Mouse (Mus musculus): ENCODE data around the gene Asic4. TPM values are rescaled to one million over a fixed set of nuclear protein-coding genes. Genes with fewer than 3 reads are reported as not detected.

Gene Asic4
- polyA plus RNA-seq (2014; fragmentation: Illumina TruSeq; extraction: RNeasy Lipid Tissue Mini Kit (QIAGEN cat#74804); ENCODE audit: low read depth, low replicate concordance) = not detected

DNA sequence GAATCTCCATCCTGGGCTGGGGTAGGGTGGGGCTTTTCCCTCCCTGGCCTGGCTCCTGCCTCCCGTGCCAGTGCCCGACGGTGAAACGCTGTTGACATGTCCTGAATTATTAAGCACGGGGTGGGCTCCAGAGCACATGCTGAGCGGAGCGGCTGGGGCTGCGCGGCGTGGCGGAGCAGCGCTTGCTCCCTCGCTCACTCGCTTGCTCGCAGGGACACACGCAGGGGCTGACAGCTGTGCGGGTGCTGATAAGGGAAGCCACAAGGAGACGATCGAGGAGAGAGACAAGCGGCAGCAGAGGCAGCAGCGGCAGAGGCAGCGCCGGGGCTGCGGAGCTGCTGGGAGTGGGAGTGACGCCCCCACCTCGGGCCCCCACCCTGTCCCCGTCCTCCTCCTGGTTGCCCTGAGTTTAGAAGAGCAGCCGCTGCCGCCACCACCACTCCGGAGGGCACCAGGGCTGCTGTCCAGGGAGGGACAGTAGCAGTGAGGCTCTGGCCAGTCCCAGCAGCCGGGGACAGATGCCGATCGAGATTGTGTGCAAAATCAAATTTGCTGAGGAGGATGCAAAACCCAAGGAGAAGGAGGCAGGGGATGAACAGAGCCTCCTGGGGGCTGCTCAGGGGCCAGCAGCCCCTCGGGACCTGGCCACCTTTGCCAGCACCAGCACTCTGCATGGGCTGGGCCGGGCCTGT, at the start of gene Asic4:
TSS of gene Asic4 (plus strand) at position 123 of the 692 bp plus-strand sequence.

DNA sequence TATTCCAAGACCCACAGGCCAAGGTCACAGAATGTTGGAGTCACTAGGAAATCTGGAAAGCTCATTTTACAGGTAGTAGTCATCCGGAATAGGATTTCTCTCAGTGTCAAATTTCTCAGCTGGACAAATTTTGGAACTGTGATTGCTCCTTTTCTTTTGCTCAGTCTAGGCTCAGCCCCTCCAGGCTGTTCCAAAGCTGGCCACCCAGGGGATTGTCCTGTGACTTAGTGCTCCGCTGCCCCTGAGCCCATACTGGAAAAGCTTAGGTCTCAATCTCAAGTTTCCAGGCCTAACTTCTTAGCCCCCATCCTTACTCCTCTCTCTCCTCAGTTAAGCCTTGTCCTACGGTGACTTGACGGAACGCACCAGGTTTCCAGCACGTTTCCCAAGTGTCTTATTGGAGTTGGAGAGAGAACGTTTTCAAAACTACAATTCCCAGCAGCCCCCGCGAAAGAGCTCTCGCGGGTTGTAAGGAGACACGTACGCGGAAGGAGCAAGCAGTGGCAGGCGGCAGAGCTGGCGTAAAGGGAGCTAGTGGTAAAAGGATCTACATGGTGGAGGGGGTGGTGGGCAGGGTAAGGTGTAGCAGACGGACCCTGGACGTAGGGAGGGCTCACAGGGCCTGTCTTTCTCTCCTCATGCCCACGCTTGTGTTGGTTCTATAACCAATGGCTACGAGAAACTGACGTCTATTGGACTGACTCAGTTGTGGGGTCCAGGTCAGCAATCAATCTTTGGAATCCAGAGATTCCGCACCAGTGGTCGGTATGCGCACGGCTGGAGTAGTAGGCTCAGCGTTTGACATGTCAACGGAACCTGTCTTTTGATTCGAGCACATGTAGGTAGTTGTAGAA, 14.5 kb upstream of the Asic4 start, which contains the start of gene Gmppa:
TSS of gene Gmppa (plus strand) at position 456 of the 854 bp plus-strand sequence.

DNA sequence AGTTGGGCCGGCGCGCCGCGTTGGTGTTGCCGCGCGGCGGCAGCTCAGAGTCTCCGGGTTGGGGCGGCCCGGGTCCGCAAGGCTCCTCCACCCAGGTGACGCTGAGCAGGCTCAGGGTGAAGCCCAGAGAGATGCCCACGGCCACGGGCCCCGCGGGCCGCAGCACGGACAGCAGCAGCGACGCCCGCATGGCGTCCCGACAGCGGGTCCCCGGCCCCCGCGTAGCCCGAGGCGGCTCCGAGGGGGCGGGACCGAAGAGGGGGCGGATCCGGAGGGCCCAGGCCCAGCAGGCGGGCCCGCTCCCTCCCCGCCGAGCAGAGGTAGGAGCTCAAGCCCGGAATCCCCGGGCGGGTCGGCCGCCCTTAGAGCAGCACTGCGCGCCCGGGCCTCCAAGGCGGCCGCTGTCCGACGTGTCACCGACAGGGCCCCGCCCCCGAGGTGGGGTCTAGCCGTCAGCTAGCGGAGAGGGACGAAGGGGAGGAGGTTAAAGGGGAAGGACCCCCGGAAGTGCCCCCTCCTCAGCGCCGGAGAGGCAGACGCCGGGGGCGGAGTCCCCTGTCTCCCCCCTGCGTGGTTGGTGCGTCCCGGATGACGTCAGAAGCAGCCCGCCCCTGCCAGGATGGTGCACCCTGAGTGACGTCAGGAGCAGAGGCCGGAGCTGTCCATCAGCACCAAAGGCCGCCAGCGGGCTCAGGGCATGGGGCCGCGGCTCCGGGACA, 28.8 kb downstream of the Asic4 start, which contains the start of the genes Chpf and Tmem198:
TSS of gene Chpf (minus strand) at position 392 of the 719 bp plus-strand sequence.
TSS of gene Tmem198 (plus strand) at position 617 of the 719 bp plus-strand sequence.

GRCm38 (mm10) chr1:75505956-75506831, 56.0 kb downstream of the Asic4 start, which contains the start of gene Obsl1:
Gene Obsl1 (minus strand): TSS chr1:75506452.

GRCm38 (mm10) chr1:75507006-75507405, 56.8 kb downstream of the Asic4 start, which contains the start of gene Inha:
Gene Inha (plus strand): TSS chr1:75507077.

GRCm38 (mm10) chr1:75521321-75522031, 71.2 kb downstream of the Asic4 start, which contains the start of gene Stk11ip:
Gene Stk11ip (plus strand): TSS chr1:75521529.

Other genes starting within 250 kb of the Asic4 start
- 9.3 TPM for gene Glb1l, start 239.6 kb upstream of the Asic4 start, polyA plus RNA-seq (2014; fragmentation: Illumina TruSeq; extraction: RNeasy Lipid Tissue Mini Kit (QIAGEN cat#74804); ENCODE audit: low read depth, low replicate concordance)
- gene Stk16, start 239.6 kb upstream of the Asic4 start, polyA plus RNA-seq (2014; fragmentation: Illumina TruSeq; extraction: RNeasy Lipid Tissue Mini Kit (QIAGEN cat#74804); ENCODE audit: low read depth, low replicate concordance) = 13.5 TPM
- 7.6 TPM for gene Tuba4a, start 230.6 kb upstream of the Asic4 start, polyA plus RNA-seq (2014; fragmentation: Illumina TruSeq; extraction: RNeasy Lipid Tissue Mini Kit (QIAGEN cat#74804); ENCODE audit: low read depth, low replicate concordance)
- gene A630095N17Rik, start 218.3 kb upstream of the Asic4 start, polyA plus RNA-seq (2014; fragmentation: Illumina TruSeq; extraction: RNeasy Lipid Tissue Mini Kit (QIAGEN cat#74804); ENCODE audit: low read depth, low replicate concordance) = not detected
- gene Dnajb2, start 214.0 kb upstream of the Asic4 start, polyA plus RNA-seq (2014; fragmentation: Illumina TruSeq; extraction: RNeasy Lipid Tissue Mini Kit (QIAGEN cat#74804); ENCODE audit: low read depth, low replicate concordance) = 12.7 TPM
- not detected for gene Ptprn, start 185.9 kb upstream of the Asic4 start, polyA plus RNA-seq (2014; fragmentation: Illumina TruSeq; extraction: RNeasy Lipid Tissue Mini Kit (QIAGEN cat#74804); ENCODE audit: low read depth, low replicate concordance)
- gene Resp18, start 172.0 kb upstream of the Asic4 start, polyA plus RNA-seq (2014; fragmentation: Illumina TruSeq; extraction: RNeasy Lipid Tissue Mini Kit (QIAGEN cat#74804); ENCODE audit: low read depth, low replicate concordance) = 11.1 TPM
- gene Dnpep, start 132.4 kb upstream of the Asic4 start, polyA plus RNA-seq (2014; fragmentation: Illumina TruSeq; extraction: RNeasy Lipid Tissue Mini Kit (QIAGEN cat#74804); ENCODE audit: low read depth, low replicate concordance) = 3.1 TPM
- gene Des, start 90.1 kb upstream of the Asic4 start, polyA plus RNA-seq (2014; fragmentation: Illumina TruSeq; extraction: RNeasy Lipid Tissue Mini Kit (QIAGEN cat#74804); ENCODE audit: low read depth, low replicate concordance) = 20.1 TPM
- 2.6 TPM for gene Speg, start 75.1 kb upstream of the Asic4 start, polyA plus RNA-seq (2014; fragmentation: Illumina TruSeq; extraction: RNeasy Lipid Tissue Mini Kit (QIAGEN cat#74804); ENCODE audit: low read depth, low replicate concordance)
- gene Gmppa, start 14.5 kb upstream of the Asic4 start, polyA plus RNA-seq (2014; fragmentation: Illumina TruSeq; extraction: RNeasy Lipid Tissue Mini Kit (QIAGEN cat#74804); ENCODE audit: low read depth, low replicate concordance) = 12.7 TPM
- gene Chpf, start 28.9 kb downstream of the Asic4 start, polyA plus RNA-seq (2014; fragmentation: Illumina TruSeq; extraction: RNeasy Lipid Tissue Mini Kit (QIAGEN cat#74804); ENCODE audit: low read depth, low replicate concordance) = 0.50 TPM
- not detected for gene Tmem198, start 29.1 kb downstream of the Asic4 start, polyA plus RNA-seq (2014; fragmentation: Illumina TruSeq; extraction: RNeasy Lipid Tissue Mini Kit (QIAGEN cat#74804); ENCODE audit: low read depth, low replicate concordance)
- gene Obsl1, start 56.0 kb downstream of the Asic4 start, polyA plus RNA-seq (2014; fragmentation: Illumina TruSeq; extraction: RNeasy Lipid Tissue Mini Kit (QIAGEN cat#74804); ENCODE audit: low read depth, low replicate concordance) = not detected
- not detected for gene Inha, start 56.6 kb downstream of the Asic4 start, polyA plus RNA-seq (2014; fragmentation: Illumina TruSeq; extraction: RNeasy Lipid Tissue Mini Kit (QIAGEN cat#74804); ENCODE audit: low read depth, low replicate concordance)
- 2.2 TPM for gene Stk11ip, start 71.1 kb downstream of the Asic4 start, polyA plus RNA-seq (2014; fragmentation: Illumina TruSeq; extraction: RNeasy Lipid Tissue Mini Kit (QIAGEN cat#74804); ENCODE audit: low read depth, low replicate concordance)
- gene Slc4a3, start 95.8 kb downstream of the Asic4 start, polyA plus RNA-seq (2014; fragmentation: Illumina TruSeq; extraction: RNeasy Lipid Tissue Mini Kit (QIAGEN cat#74804); ENCODE audit: low read depth, low replicate concordance) = 0.38 TPM

Data from sigmoid colon, adult 10 weeks (tissue).